Comparison of ENCODE assay signal across 18 mouse cellular contexts in the genomic region with DNA sequence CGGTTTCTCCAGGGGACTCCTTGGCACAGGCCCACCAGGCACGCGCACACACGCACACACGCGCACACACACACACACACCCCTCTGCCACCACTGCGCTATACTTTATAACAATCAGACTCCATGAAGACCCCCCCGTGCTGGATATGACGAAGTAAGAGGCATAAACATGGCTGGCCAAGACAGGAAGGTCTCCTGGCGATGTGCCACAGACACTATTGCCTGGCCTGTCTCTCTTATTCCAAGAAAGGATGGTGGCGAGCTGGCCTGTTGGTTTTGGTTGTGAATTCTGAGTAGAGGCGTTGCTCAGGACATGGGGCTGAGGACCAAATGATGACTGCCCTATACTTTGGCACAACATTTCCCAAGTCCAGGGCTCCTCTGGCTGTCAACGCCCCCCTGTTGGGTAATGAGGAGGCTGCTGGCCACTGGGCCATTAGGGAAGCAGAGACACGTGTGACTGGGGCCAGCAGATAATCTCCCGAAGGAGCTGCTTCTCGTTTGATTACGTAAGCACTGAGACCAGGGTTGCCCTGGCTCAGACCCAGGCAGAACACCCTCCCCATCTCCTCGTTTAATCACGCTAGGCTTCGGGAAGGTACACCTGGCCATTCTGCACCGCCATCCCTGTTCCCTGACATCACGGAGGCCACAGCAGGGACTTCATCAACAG. TPM values are rescaled to one million over a fixed set of nuclear protein-coding genes. Genes with fewer than 3 reads are reported as not detected.
A peak's percentile ranks its signal among the peaks of the same experiment; 100 is the strongest.
DNase-seq lines count a peak whose midpoint lies in the region; ATAC-seq lines count a peak whose summit lies in the region.
"Had no signal": no experiment of that assay in that cellular context is flagged by ENCODE, and none has a peak within 500 bp of the region (broad histone marks: within the 10 kb centered on the region; RNA-seq: fewer than 3 reads in every experiment).

No protein-coding gene starts in this region.

- DNase-seq in liver, embryonic 11.5 days (ENCODE audit: low spot score), result no peak
- DNase-seq in urinary bladder, postnatal 14 days (ENCODE audit: low spot score), result no peak
- DNase-seq: cerebellum, postnatal 14 days; right cerebral cortex, adult 18-20 months; thymus, adult 18-20 months had no signal

- 76% methylated on average over 22 of the region's 22 CpGs for WGBS in liver, embryonic 12.5 days (ENCODE audit: insufficient replicate concordance)
- WGBS in liver, embryonic 11.5 days, result 85% methylated on average over 22 of the region's 22 CpGs
- 85% methylated on average over 22 of the region's 22 CpGs for WGBS in midbrain, embryonic 13.5 days
- WGBS in midbrain, embryonic 16.5 days, result 87% methylated on average over 22 of the region's 22 CpGs
- WGBS in intestine, embryonic 16.5 days, result 80% methylated on average over 22 of the region's 22 CpGs

- H3K36me3 ChIP-seq in liver, embryonic 12.5 days, result peaks cover 65% of the 10 kb centered on the region
- H3K36me3 ChIP-seq in liver, embryonic 11.5 days (ENCODE audit: control insufficient read depth, insufficient read depth, low read length), result peaks cover 4% of the 10 kb centered on the region; the same call in 1 of the 2 replicates
- H3K36me3 ChIP-seq in midbrain, embryonic 13.5 days, result no peaks in the 10 kb centered on the region
- H3K36me3 ChIP-seq in midbrain, embryonic 16.5 days (ENCODE audit: control insufficient read depth, insufficient read depth, low read length), result no peaks in the 10 kb centered on the region; the same call in 1 of the 2 replicates
- H3K36me3 ChIP-seq in intestine, embryonic 16.5 days (ENCODE audit: control insufficient read depth, insufficient read depth, low read length), result no peaks in the 10 kb centered on the region
- H3K36me3 ChIP-seq: forebrain, embryonic 15.5 days; hindbrain, embryonic 12.5 days; midbrain, embryonic 12.5 days had no signal

- H3K4me1 ChIP-seq in liver, embryonic 12.5 days, result peaks cover 27% of the 10 kb centered on the region
- H3K4me1 ChIP-seq in liver, embryonic 11.5 days (replicated peaks; ENCODE audit: control insufficient read depth, insufficient read depth, low read length), result peaks cover 17% of the 10 kb centered on the region
- H3K4me1 ChIP-seq in midbrain, embryonic 13.5 days (replicated peaks), result peaks cover 13% of the 10 kb centered on the region; the same call in 1 of the 2 replicates
- H3K4me1 ChIP-seq in midbrain, embryonic 16.5 days (ENCODE audit: control insufficient read depth, insufficient read depth, low read length), result no peaks in the 10 kb centered on the region
- peaks cover 7% of the 10 kb centered on the region for H3K4me1 ChIP-seq in intestine, embryonic 16.5 days (ENCODE audit: control insufficient read depth, insufficient read depth, low read length)
- H3K4me1 ChIP-seq: forebrain, embryonic 15.5 days; midbrain, embryonic 12.5 days had no signal

- H3K9me3 ChIP-seq in liver, embryonic 12.5 days (replicated peaks), result no peaks in the 10 kb centered on the region
- H3K9me3 ChIP-seq in liver, embryonic 11.5 days (ENCODE audit: control insufficient read depth, low read length), result no peaks in the 10 kb centered on the region
- no peaks in the 10 kb centered on the region for H3K9me3 ChIP-seq in midbrain, embryonic 13.5 days
- H3K9me3 ChIP-seq in midbrain, embryonic 16.5 days (replicated peaks; ENCODE audit: control insufficient read depth, low read length, poor library complexity, severe bottlenecking), result no peaks in the 10 kb centered on the region
- H3K9me3 ChIP-seq in intestine, embryonic 16.5 days (ENCODE audit: control insufficient read depth, low read length), result no peaks in the 10 kb centered on the region
- H3K9me3 ChIP-seq: embryonic facial prominence, embryonic 10.5 days; forebrain, embryonic 15.5 days; hindbrain, embryonic 12.5 days; limb, embryonic 10.5 days; midbrain, embryonic 12.5 days had no signal

- ATAC-seq in liver, embryonic 12.5 days, result 0 out of 2 replicates have a peak, but pooled peaks have one; percentile 9
- no peak for ATAC-seq in liver, embryonic 11.5 days (replicated peaks; ENCODE audit: low FRiP score)
- 0 out of 2 replicates have a peak, but pooled peaks have one; percentile 14 for ATAC-seq in midbrain, embryonic 13.5 days
- ATAC-seq in midbrain, embryonic 16.5 days, result no peak; the same call in 1 of the 2 replicates
- peak; percentile 53 for ATAC-seq in common myeloid progenitor, adult 5-6 weeks (replicated peaks; ENCODE audit: low read depth, poor library complexity, severe bottlenecking)
- no peak for ATAC-seq in intestine, embryonic 16.5 days
- ATAC-seq: forebrain, embryonic 15.5 days; inflammation-experienced regulatory T-cells, adult 6 months had no signal

- H3K4me2 ChIP-seq in liver, embryonic 12.5 days, result no peak overlapping the region
- H3K4me2 ChIP-seq in liver, embryonic 11.5 days, result no peak overlapping the region
- H3K4me2 ChIP-seq in midbrain, embryonic 13.5 days (replicated peaks), result no peak overlapping the region
- no peak overlapping the region for H3K4me2 ChIP-seq in midbrain, embryonic 16.5 days (ENCODE audit: low read length)
- H3K4me2 ChIP-seq in intestine, embryonic 16.5 days (ENCODE audit: low read depth, low read length), result no peak overlapping the region
- H3K4me2 ChIP-seq: forebrain, embryonic 15.5 days; hindbrain, embryonic 12.5 days; midbrain, embryonic 12.5 days had no signal

- H3K27ac ChIP-seq in liver, embryonic 12.5 days, result no peak overlapping the region
- no peak overlapping the region for H3K27ac ChIP-seq in liver, embryonic 11.5 days (ENCODE audit: low read depth, low read length)
- H3K27ac ChIP-seq in midbrain, embryonic 13.5 days, result no peak overlapping the region
- no peak overlapping the region for H3K27ac ChIP-seq in midbrain, embryonic 16.5 days (ENCODE audit: low read length)
- no peak overlapping the region for H3K27ac ChIP-seq in intestine, embryonic 16.5 days (ENCODE audit: low read length)
- H3K27ac ChIP-seq: embryonic facial prominence, embryonic 10.5 days; forebrain, embryonic 15.5 days; hindbrain, embryonic 12.5 days; limb, embryonic 10.5 days; liver, embryonic 14.5 days; midbrain, embryonic 12.5 days had no signal

- H3K27me3 ChIP-seq in liver, embryonic 12.5 days (replicated peaks), result no peaks in the 10 kb centered on the region
- H3K27me3 ChIP-seq in liver, embryonic 11.5 days (replicated peaks; ENCODE audit: control insufficient read depth, insufficient read depth, low read length), result no peaks in the 10 kb centered on the region
- H3K27me3 ChIP-seq in midbrain, embryonic 13.5 days, result no peaks in the 10 kb centered on the region
- H3K27me3 ChIP-seq in midbrain, embryonic 16.5 days (ENCODE audit: control insufficient read depth, insufficient read depth, low read depth, low read length), result no peaks in the 10 kb centered on the region
- no peaks in the 10 kb centered on the region for H3K27me3 ChIP-seq in intestine, embryonic 16.5 days (replicated peaks; ENCODE audit: control insufficient read depth, insufficient read depth, low read length)
- H3K27me3 ChIP-seq: forebrain, embryonic 15.5 days; hindbrain, embryonic 12.5 days; midbrain, embryonic 12.5 days had no signal

- H3K9ac ChIP-seq in liver, embryonic 12.5 days, result no peak overlapping the region
- H3K9ac ChIP-seq in liver, embryonic 11.5 days (ENCODE audit: low read depth, low read length), result no peak overlapping the region
- no peak overlapping the region for H3K9ac ChIP-seq in midbrain, embryonic 13.5 days (replicated peaks)
- no peak overlapping the region for H3K9ac ChIP-seq in midbrain, embryonic 16.5 days (ENCODE audit: low read depth, low read length)
- no peak overlapping the region for H3K9ac ChIP-seq in intestine, embryonic 16.5 days (ENCODE audit: low read depth, low read length)
- H3K9ac ChIP-seq: forebrain, embryonic 15.5 days; hindbrain, embryonic 12.5 days; liver, embryonic 14.5 days; midbrain, embryonic 12.5 days had no signal

- H3K4me3 ChIP-seq in liver, embryonic 12.5 days, result no peak overlapping the region
- no peak overlapping the region for H3K4me3 ChIP-seq in liver, embryonic 11.5 days (ENCODE audit: low read depth, low read length)
- H3K4me3 ChIP-seq in midbrain, embryonic 13.5 days (replicated peaks), result no peak overlapping the region
- no peak overlapping the region for H3K4me3 ChIP-seq in midbrain, embryonic 16.5 days (ENCODE audit: low read depth, low read length)
- H3K4me3 ChIP-seq in intestine, embryonic 16.5 days (ENCODE audit: low read length), result no peak overlapping the region
- H3K4me3 ChIP-seq: embryonic facial prominence, embryonic 10.5 days; erythroblast, embryonic 14.5 days; forebrain, embryonic 15.5 days; hindbrain, embryonic 12.5 days; limb, embryonic 10.5 days; midbrain, embryonic 12.5 days had no signal

RNA-seq across cellular contexts. Expression of gene Slc7a1, which starts 36.1 kb away (rescaled TPM):
- polyA plus RNA-seq in liver, embryonic 12.5 days (2016; fragmentation: Nextera tagmentation; extraction: Ambion mirVana), result 28.8 and 30.2 TPM in 2 replicates
- 58.4 and 63.4 TPM in 2 replicates for polyA plus RNA-seq in liver, embryonic 11.5 days (2014; fragmentation: Nextera tagmentation; extraction: Ambion mirVana)
- polyA plus RNA-seq in midbrain, embryonic 13.5 days (2015; fragmentation: Nextera tagmentation; extraction: Ambion mirVana), result 26.5 and 26.9 TPM in 2 replicates
- 40.5 and 46.1 TPM in 2 replicates for polyA plus RNA-seq in midbrain, embryonic 16.5 days (2015; fragmentation: Nextera tagmentation; extraction: Ambion mirVana)
- total RNA-seq in common myeloid progenitor, adult 5-6 weeks (2017), result 21.3 and 30.3 TPM in 2 replicates
- polyA plus RNA-seq in intestine, embryonic 16.5 days (2015; fragmentation: Nextera tagmentation; extraction: Ambion mirVana), result 20.0 and 22.5 TPM in 2 replicates

Comparison
In these comparisons a context has a peak if more than half of its experiments do, and no peak if none do; other contexts are left out.
1. ATAC-seq: peak in liver, embryonic 12.5 days (single experiment), midbrain, embryonic 13.5 days (single experiment) and common myeloid progenitor, adult 5-6 weeks (single experiment); none in liver, embryonic 11.5 days (single experiment), midbrain, embryonic 16.5 days (single experiment) and intestine, embryonic 16.5 days (single experiment).